Mouse (Mus musculus): ENCODE results near the gene Rassf8.
A peak's percentile ranks its signal among the peaks of the same experiment; 100 is the strongest.

Rassf8 gene

GRCm38 (mm10) chr6:145779383-145779782 is 32.8 kb downstream of the Rassf8 start:
- no peak for DNase-seq (ENCODE audit: low spot score)

- no peak for DNase-seq (ENCODE audit: low spot score)
These were observed 33.7 kb downstream of the Rassf8 start for GRCm38 (mm10) chr6:145780180-145780802.

GRCm38 (mm10) chr6:145781256-145781655 is 34.7 kb downstream of the Rassf8 start:
- no peak for DNase-seq (ENCODE audit: low spot score)

- DNase-seq (ENCODE audit: low spot score): peak; percentile 30
These were observed 35.4 kb downstream of the Rassf8 start for GRCm38 (mm10) chr6:145781966-145782365.

- no peak for DNase-seq (ENCODE audit: low spot score)
These were observed 40.8 kb downstream of the Rassf8 start for GRCm38 (mm10) chr6:145787311-145787710.

- DNase-seq (ENCODE audit: low spot score): no peak
These were observed 43.2 kb downstream of the Rassf8 start for GRCm38 (mm10) chr6:145789738-145790137.

- DNase-seq (ENCODE audit: low spot score): no peak
These were observed 45.8 kb downstream of the Rassf8 start for GRCm38 (mm10) chr6:145792373-145792772.

GRCm38 (mm10) chr6:145793109-145793593 is 46.6 kb downstream of the Rassf8 start:
- peak; percentile 82 for DNase-seq (ENCODE audit: low spot score)

- DNase-seq (ENCODE audit: low spot score): no peak
These were observed 48.1 kb downstream of the Rassf8 start for GRCm38 (mm10) chr6:145794671-145795070.

- no peak for DNase-seq (ENCODE audit: low spot score)
These were observed 49.9 kb downstream of the Rassf8 start for GRCm38 (mm10) chr6:145796191-145797023.

GRCm38 (mm10) chr6:145797692-145798091 is 51.1 kb downstream of the Rassf8 start:
- no peak for DNase-seq (ENCODE audit: low spot score)

GRCm38 (mm10) chr6:145801796-145802488 is 55.4 kb downstream of the Rassf8 start:
- DNase-seq (ENCODE audit: low spot score): no peak

GRCm38 (mm10) chr6:145802881-145803280 is 56.3 kb downstream of the Rassf8 start:
- DNase-seq (ENCODE audit: low spot score): no peak

GRCm38 (mm10) chr6:145804276-145804675 is 57.7 kb downstream of the Rassf8 start:
- DNase-seq (ENCODE audit: low spot score): no peak

GRCm38 (mm10) chr6:145806784-145807183 is 60.2 kb downstream of the Rassf8 start:
- DNase-seq (ENCODE audit: low spot score): no peak

- DNase-seq (ENCODE audit: low spot score): no peak
These were observed 61.4 kb downstream of the Rassf8 start for GRCm38 (mm10) chr6:145807929-145808328.

- no peak for DNase-seq (ENCODE audit: low spot score)
These were observed 63.0 kb downstream of the Rassf8 start for GRCm38 (mm10) chr6:145809566-145809965.

GRCm38 (mm10) chr6:145810015-145810414 is 63.5 kb downstream of the Rassf8 start:
- DNase-seq (ENCODE audit: low spot score): no peak

GRCm38 (mm10) chr6:145811174-145811573 is 64.6 kb downstream of the Rassf8 start:
- DNase-seq (ENCODE audit: low spot score): no peak

- DNase-seq (ENCODE audit: low spot score): no peak
These were observed 68.7 kb downstream of the Rassf8 start for GRCm38 (mm10) chr6:145815200-145815599.

GRCm38 (mm10) chr6:145819151-145819550 is 72.6 kb downstream of the Rassf8 start:
- no peak for DNase-seq (ENCODE audit: low spot score)

- no peak for DNase-seq (ENCODE audit: low spot score)
These were observed 75.7 kb downstream of the Rassf8 start for GRCm38 (mm10) chr6:145822218-145822617.

GRCm38 (mm10) chr6:145823103-145823502 is 76.6 kb downstream of the Rassf8 start:
- no peak for DNase-seq (ENCODE audit: low spot score)

Measured in retina, embryonic 14.5 days (tissue).